Mouse (Mus musculus) 3T3-L1 (cell line): Measurements from ENCODE around the gene Krt6b.
"Not testable (repeated sequence)": the region's sequence is repeated elsewhere in the genome, so short reads cannot be mapped to it uniquely, and the experiment has no call there.

ENCODE experiments used
- DNase-seq: peaks from one replicate; pipeline ENCODE4 v3.0.0-alpha.2; 2015; ENCODE audit warnings: low read depth, low spot score

Krt6b gene

GRCm38 (mm10) chr15:101680187-101680586, at the start of gene Krt6b:
Gene Krt6b (minus strand): TSS chr15:101680287.
- DNase-seq: no peak

GRCm38 (mm10) chr15:101724686-101725085, 44.6 kb upstream of the Krt6b start:
- no peak for DNase-seq

- peak; percentile 89 for DNase-seq
Observed at GRCm38 (mm10) chr15:101715831-101716230, 35.7 kb upstream of the Krt6b start.

GRCm38 (mm10) chr15:101714356-101714755, 34.3 kb upstream of the Krt6b start:
- DNase-seq: no peak

GRCm38 (mm10) chr15:101713731-101714130, 33.6 kb upstream of the Krt6b start:
- no peak for DNase-seq

GRCm38 (mm10) chr15:101712720-101713119, 32.6 kb upstream of the Krt6b start, which contains the start of gene Krt5:
Gene Krt5 (minus strand): TSS chr15:101712898.
- DNase-seq: no peak

GRCm38 (mm10) chr15:101708683-101709082, 28.6 kb upstream of the Krt6b start:
- no peak for DNase-seq

- no peak for DNase-seq
Observed at GRCm38 (mm10) chr15:101707454-101707853, 27.4 kb upstream of the Krt6b start.

GRCm38 (mm10) chr15:101704066-101704465, 24.0 kb upstream of the Krt6b start:
- peak; percentile 48 for DNase-seq

GRCm38 (mm10) chr15:101702380-101702779, 22.3 kb upstream of the Krt6b start:
- DNase-seq: no peak

GRCm38 (mm10) chr15:101699866-101700265, 19.8 kb upstream of the Krt6b start:
- DNase-seq: no peak

GRCm38 (mm10) chr15:101699192-101699591, 19.1 kb upstream of the Krt6b start:
- DNase-seq: no peak

GRCm38 (mm10) chr15:101697326-101698188, 17.5 kb upstream of the Krt6b start:
- no peak for DNase-seq

- DNase-seq: no peak
Observed at GRCm38 (mm10) chr15:101694207-101694606, 14.1 kb upstream of the Krt6b start, which contains the start of gene Krt6a. Gene Krt6a (minus strand): TSS chr15:101694307.

- DNase-seq: not testable (repeated sequence)
Observed at GRCm38 (mm10) chr15:101690460-101690859, 10.4 kb upstream of the Krt6b start.

GRCm38 (mm10) chr15:101688161-101688560, 8.1 kb upstream of the Krt6b start:
- no peak for DNase-seq

- no peak for DNase-seq
Observed at GRCm38 (mm10) chr15:101675978-101676377, 4.1 kb downstream of the Krt6b start.

- DNase-seq: no peak
Observed at GRCm38 (mm10) chr15:101652736-101653265, 27.3 kb downstream of the Krt6b start.

- no peak for DNase-seq
Observed at GRCm38 (mm10) chr15:101647280-101647679, 32.8 kb downstream of the Krt6b start, which contains the start of gene Gm5478. Gene Gm5478 (minus strand): TSS chr15:101647380.

GRCm38 (mm10) chr15:101627884-101628283, 52.2 kb downstream of the Krt6b start, which contains the start of gene Gm5414:
Gene Gm5414 (minus strand): TSS chr15:101628188.
- no peak for DNase-seq
